14 mouse cellular contexts compared by ENCODE assay signal in genomic region chr11:75904982-75905381, GRCm38 (mm10). TPM values are rescaled to one million over a fixed set of nuclear protein-coding genes. Genes with fewer than 3 reads are reported as not detected.
DNase-seq lines count a peak whose midpoint lies in the region; ATAC-seq lines count a peak whose summit lies in the region.
"Had no signal": no experiment of that assay in that cellular context is flagged by ENCODE, and none has a peak within 500 bp of the region (broad histone marks: within the 10 kb centered on the region; RNA-seq: fewer than 3 reads in every experiment).

No protein-coding gene starts in this region.

- no peaks in the 10 kb centered on the region for H3K9me3 ChIP-seq in intestine, embryonic 15.5 days
- H3K9me3 ChIP-seq in liver, embryonic 13.5 days (replicated peaks): no peaks in the 10 kb centered on the region
- H3K9me3 ChIP-seq: embryonic facial prominence, embryonic 13.5 days had no signal

- peak overlapping the region; percentile 33; the same call in 1 of the 2 replicates for H3K4me2 ChIP-seq in intestine, embryonic 15.5 days (replicated peaks)
- no peak overlapping the region for H3K4me2 ChIP-seq in liver, embryonic 13.5 days
- H3K4me2 ChIP-seq: embryonic facial prominence, embryonic 13.5 days; hindbrain, embryonic 13.5 days; limb, embryonic 13.5 days had no signal

- H3K27ac ChIP-seq in intestine, embryonic 15.5 days: peak overlapping the region; percentile 81
- peak overlapping the region; percentile 51 for H3K27ac ChIP-seq in liver, embryonic 13.5 days
- H3K27ac ChIP-seq: embryonic facial prominence, embryonic 13.5 days; heart, adult 2 months; hindbrain, embryonic 13.5 days; limb, embryonic 13.5 days had no signal

- H3K4me1 ChIP-seq in intestine, embryonic 15.5 days (replicated peaks): peaks cover 25% of the 10 kb centered on the region
- peaks cover 16% of the 10 kb centered on the region for H3K4me1 ChIP-seq in liver, embryonic 13.5 days (replicated peaks)

- WGBS in intestine, embryonic 15.5 days: 26% methylated on average over 6 of the region's 6 CpGs
- 67% methylated on average over 6 of the region's 6 CpGs for WGBS in liver, embryonic 13.5 days (ENCODE audit: insufficient replicate concordance)

- H3K36me3 ChIP-seq in intestine, embryonic 15.5 days: no peaks in the 10 kb centered on the region
- H3K36me3 ChIP-seq in liver, embryonic 13.5 days: no peaks in the 10 kb centered on the region
- H3K36me3 ChIP-seq: embryonic facial prominence, embryonic 13.5 days; hindbrain, embryonic 13.5 days; limb, embryonic 13.5 days had no signal

- no peak overlapping the region for H3K4me3 ChIP-seq in intestine, embryonic 15.5 days (replicated peaks)
- H3K4me3 ChIP-seq in liver, embryonic 13.5 days (replicated peaks): no peak overlapping the region
- H3K4me3 ChIP-seq: embryonic facial prominence, embryonic 13.5 days; heart, adult 2 months; hindbrain, embryonic 13.5 days; limb, embryonic 13.5 days had no signal

- H3K27me3 ChIP-seq in intestine, embryonic 15.5 days (replicated peaks): no peaks in the 10 kb centered on the region
- H3K27me3 ChIP-seq in liver, embryonic 13.5 days: no peaks in the 10 kb centered on the region
- H3K27me3 ChIP-seq: embryonic facial prominence, embryonic 13.5 days had no signal

- peak; percentile 89 for ATAC-seq in intestine, embryonic 15.5 days
- ATAC-seq in liver, embryonic 13.5 days (ENCODE audit: low read depth): peak; percentile 72
- no peak for ATAC-seq in frontal cortex, adult (ENCODE audit: low TSS enrichment)
- ATAC-seq: forebrain, postnatal 0 days had no signal

- DNase-seq in kidney, adult 8-10 months: peak; percentile 79 to 94
- DNase-seq in liver, embryonic 13.5 days: no peak
- DNase-seq in lung, postnatal 4 days: peak; percentile 35 to 43
- DNase-seq in layer of hippocampus, postnatal 14 days (ENCODE audit: low spot score in 2 of 2): no peak
- no peak for DNase-seq in thymus, postnatal 0 days (ENCODE audit: low spot score)
- DNase-seq: forebrain, postnatal 0 days; heart, adult 2 months; spleen, adult 18-20 months; thymus, postnatal 14 days had no signal

- 0 out of 2 replicates have a peak overlapping the region, but pooled peaks have one; percentile 23 for H3K9ac ChIP-seq in intestine, embryonic 15.5 days
- H3K9ac ChIP-seq in liver, embryonic 13.5 days: no peak overlapping the region
- H3K9ac ChIP-seq: embryonic facial prominence, embryonic 13.5 days; forebrain, postnatal 0 days; hindbrain, embryonic 13.5 days; limb, embryonic 13.5 days had no signal

RNA-seq across cellular contexts. Expression of gene Rph3al, which starts 33.2 kb away (rescaled TPM):
- 18.2 and 19.7 TPM in 2 replicates for polyA plus RNA-seq in intestine, embryonic 15.5 days (2015; fragmentation: Nextera tagmentation; extraction: Ambion mirVana)
- 0.31 and 0.43 TPM in 2 replicates for polyA plus RNA-seq in liver, embryonic 13.5 days (2015; fragmentation: Nextera tagmentation; extraction: Ambion mirVana)
- total RNA-seq in layer of hippocampus, postnatal 14 days (2021): 1 to 10 TPM; 5.4 to 5.6 TPM
- polyA plus RNA-seq in thymus, postnatal 0 days (2015; fragmentation: Nextera tagmentation; extraction: Ambion mirVana): 4.2 and 4.3 TPM in 2 replicates

Comparison
In these comparisons a context has a peak if more than half of its experiments do, and no peak if none do; other contexts are left out.
1. DNase-seq: peak in kidney, adult 8-10 months (2 of 2) and lung, postnatal 4 days (2 of 2); none in liver, embryonic 13.5 days (single experiment), layer of hippocampus, postnatal 14 days (0 of 2) and thymus, postnatal 0 days (single experiment).